Mouse (Mus musculus) ES-E14 (cell line): ENCODE results near the gene Dlg2.

Source experiments
- CHD2 ChIP-seq: IDR thresholded peaks from 2 replicates; pipeline ENCODE4 v1.6.1; 2014; ENCODE audit warnings: mild to moderate bottlenecking, low read depth, low read length, inconsistent platforms
- HCFC1 ChIP-seq: IDR thresholded peaks from 2 replicates; pipeline ENCODE4 v1.6.1; 2012; ENCODE audit warnings: low read length, inconsistent platforms, borderline replicate concordance; ENCODE audit not compliant: insufficient read depth
- MAFK ChIP-seq: IDR thresholded peaks from 2 replicates; pipeline ENCODE4 v1.6.1; 2014; ENCODE audit warnings: mild to moderate bottlenecking, low read depth, low read length, inconsistent platforms; ENCODE audit not compliant: insufficient read depth
- ZC3H11A ChIP-seq: IDR thresholded peaks from 2 replicates; pipeline ENCODE4 v1.6.1; 2012; ENCODE audit warnings: low read depth, mild to moderate bottlenecking, inconsistent platforms, low read length, borderline replicate concordance

DNA sequence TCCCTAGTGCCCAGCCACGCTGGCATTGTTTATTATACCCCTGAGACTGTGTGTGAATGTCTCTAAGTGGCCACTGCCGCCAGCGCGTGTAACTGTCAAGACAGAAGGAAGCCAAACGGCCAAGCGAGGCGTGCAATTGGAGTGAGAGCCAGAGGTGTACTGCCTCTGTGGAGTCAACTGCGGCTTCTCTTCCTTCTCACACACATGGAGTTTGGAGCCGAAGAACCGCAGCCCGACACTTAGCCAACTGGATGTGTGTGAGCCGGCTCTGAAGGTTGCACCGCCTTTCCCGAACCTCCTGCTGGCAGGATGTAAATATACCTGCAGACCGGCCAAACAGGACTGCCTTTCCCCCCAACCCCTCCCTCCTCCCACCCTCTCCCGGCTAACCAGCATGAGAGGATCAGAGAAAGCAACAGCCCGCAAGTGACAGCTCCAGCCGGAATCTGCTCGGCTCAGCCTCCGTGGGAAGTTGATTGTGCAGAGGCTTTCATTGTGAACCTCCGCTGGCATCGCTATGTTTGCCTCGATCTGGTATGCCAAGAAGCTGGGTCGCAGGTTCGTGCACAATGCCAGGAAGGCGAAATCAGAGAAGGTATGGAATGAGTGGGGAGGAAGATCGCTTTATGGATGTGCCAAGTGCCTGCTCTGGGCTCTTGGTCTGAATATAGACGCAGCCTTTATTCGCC is 1066.3 kb downstream of the Dlg2 start:
- TF ChIP-seq HCFC1 (no peak), MAFK (no peak), ZC3H11A (no peak), CHD2 (no peak)
